Mouse (Mus musculus) activated CD4-positive, CD25-positive, alpha-beta regulatory T cell (primary cell): Measurements from ENCODE around the gene 1600002K03Rik. TPM values are rescaled to one million over a fixed set of nuclear protein-coding genes. Genes with fewer than 3 reads are reported as not detected.

Experiments
- polyA plus RNA-seq, 2 experiments: library from polyadenylated mRNA; unstranded; fragments of 100-300 nt; shearing (Covaris generic); gene quantifications; one replicate each; pipeline ENCODE4 v1.2.1; 2017

1600002K03Rik gene
- 10 to 100 TPM; 19.3 to 25.7 TPM for polyA plus RNA-seq

GRCm38 (mm10) chr10:80172527-80173292 lies at the start of gene 1600002K03Rik:
Gene 1600002K03Rik, plus strand, starts transcription at chr10:80172944.

GRCm38 (mm10) chr10:80138553-80139438 lies 33.9 kb upstream of the 1600002K03Rik start, which contains the start of gene Atp5d:
Gene Atp5d, plus strand, starts transcription at chr10:80138632.

GRCm38 (mm10) chr10:80140666-80141035 lies 32.1 kb upstream of the 1600002K03Rik start, which contains the start of gene Cbarp:
Gene Cbarp, minus strand, starts transcription at chr10:80140835.

DNA sequence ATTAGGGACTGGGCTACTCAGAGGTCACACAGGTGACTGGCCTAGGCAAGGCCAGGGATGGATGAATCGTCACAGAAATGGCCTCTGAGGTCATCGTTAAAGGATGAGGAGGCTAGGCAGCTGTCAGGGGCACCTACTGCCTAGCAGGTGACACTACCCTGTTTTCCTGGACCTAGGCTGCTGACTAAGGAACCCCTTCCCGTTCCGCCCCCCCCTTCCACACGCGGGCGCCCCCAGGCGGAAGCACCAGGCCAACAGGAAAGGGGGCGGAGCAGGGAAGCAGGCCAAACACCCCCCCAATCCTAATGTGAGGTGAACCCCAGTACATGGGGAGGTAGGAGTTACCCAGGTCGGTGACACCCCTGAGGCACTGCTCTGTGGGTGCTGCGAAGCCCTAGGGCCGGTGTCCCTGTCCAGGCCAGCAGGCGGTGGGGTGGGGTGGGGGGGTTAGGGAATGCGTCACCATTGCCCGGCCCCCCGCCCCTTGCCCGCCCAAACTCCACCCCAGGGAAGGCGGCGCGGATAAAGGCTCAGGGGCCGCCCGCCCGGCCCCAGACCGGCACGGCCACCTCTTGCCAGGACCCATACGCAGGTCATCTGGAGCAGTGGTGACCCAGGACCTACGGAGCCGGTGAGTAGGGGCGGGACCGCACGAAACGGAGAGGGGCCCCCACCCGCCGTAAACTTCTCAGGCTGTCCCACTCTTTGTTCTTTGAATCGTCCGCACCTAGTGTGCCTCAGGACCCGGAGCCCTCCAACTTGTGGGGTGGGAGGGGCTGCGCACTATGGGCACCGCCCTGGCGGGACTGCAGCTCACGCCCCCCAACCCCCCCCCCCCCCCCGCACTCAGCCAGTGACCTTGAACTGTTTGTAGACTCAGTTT lies 24.8 kb upstream of the 1600002K03Rik start, which contains the start of gene Midn:
Gene Midn (plus strand): TSS at position 554 of the 883 bp plus-strand sequence.

DNA sequence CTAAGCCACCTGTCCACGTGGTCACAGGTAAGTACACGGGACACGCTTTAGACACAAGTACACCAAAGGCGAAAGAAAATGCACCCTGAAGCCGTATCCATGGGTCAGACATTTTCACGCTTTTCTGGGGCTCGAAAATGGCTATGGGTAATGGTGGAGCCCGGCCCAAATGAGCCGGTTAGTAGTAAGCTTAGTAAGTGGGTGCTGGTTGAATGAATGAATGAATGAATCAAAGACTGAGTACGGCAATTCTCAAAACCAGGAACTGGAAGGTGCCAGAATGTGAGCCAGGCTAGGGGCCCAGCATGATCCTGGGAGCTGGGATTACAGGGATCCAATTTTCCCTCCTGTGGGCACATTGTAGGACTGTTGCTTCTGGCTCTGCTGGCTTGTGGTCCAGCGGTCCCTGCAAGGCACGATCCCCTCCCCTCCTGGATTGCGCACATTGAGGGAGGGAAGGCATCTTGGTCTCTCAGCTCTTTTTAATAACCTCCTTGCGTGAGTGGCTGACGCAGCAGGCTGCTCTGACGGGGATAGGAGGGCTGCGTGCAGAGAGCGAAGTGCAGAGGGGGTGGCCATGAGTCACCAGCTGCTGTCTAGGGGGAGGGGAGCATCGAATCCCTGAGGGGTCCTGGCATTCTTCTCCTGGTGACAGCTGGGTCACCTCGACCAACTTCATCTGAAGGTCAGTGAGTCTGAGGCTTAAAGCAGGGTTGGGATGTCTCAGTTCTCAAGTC lies 7.2 kb upstream of the 1600002K03Rik start, which contains the start of gene Cirbp:
Gene Cirbp (plus strand): TSS at position 594 of the 737 bp plus-strand sequence.

DNA sequence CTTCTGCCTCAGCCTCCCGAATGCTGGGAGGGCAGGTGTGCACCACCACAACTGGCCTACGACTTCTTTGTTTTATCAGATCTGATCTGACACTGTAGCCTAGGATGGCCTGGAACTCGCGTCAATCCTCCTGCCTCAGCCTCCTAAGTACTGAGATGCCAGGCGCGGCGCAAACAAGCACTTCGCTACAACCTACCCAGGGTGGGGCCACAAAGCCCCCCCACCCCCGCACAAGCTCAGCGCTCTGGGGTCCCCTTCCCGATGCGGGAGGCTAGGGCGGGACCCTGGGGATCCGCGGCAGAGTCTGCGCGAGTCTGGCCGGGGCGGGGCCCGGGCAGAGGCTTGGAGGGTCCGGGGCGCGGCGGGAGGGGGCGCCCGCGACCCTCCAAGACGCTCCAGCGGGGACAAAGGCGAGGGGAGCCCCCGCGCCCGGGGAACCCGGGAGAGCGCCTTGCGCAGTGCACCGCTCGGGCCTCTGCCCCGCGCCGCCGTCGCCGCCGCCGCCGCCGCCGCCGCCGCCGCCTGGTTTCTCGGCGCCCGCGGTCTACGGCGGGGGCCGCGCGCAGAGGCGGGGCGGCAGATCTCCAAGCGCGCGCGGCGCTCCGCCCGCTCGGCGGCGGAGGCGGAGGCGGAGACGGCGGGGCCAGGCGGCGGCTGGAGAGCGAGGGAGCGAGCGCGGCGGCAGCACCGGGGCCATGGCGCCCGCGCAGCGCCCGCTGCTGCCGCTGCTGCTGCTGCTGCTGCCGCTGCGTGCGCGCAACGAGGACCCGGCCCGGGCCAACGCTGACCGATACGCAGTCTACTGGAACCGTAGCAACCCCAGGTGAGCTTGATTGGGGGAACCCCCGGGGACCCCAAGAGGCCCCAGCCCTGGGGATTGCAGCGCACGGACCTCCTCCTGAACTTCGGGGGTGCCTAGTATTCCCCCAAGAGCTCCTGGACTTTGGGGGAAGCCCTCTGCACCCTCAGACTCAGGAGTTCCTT lies 6.6 kb downstream of the 1600002K03Rik start, which contains the start of gene Efna2:
Gene Efna2 (plus strand): TSS at position 415 of the 984 bp plus-strand sequence.

Other genes starting within 250 kb of the 1600002K03Rik start
- 10 to 100 TPM in 1 of 2 experiments, 1 to 10 TPM in 1; 7.0 to 15.0 TPM for gene Arid3a, start 245.9 kb upstream of the 1600002K03Rik start, polyA plus RNA-seq
- 10 to 100 TPM; 52.3 to 56.5 TPM for gene Wdr18, start 212.8 kb upstream of the 1600002K03Rik start, polyA plus RNA-seq
- gene Grin3b, start 202.2 kb upstream of the 1600002K03Rik start, polyA plus RNA-seq = under 1 TPM; 0.13 to 0.28 TPM
- gene Tmem259, start 188.6 kb upstream of the 1600002K03Rik start, polyA plus RNA-seq = 10 to 100 TPM; 24.8 to 28.5 TPM
- 100 to 1,000 TPM; 650 to 940 TPM for gene Cnn2, start 184.4 kb upstream of the 1600002K03Rik start, polyA plus RNA-seq
- 10 to 100 TPM; 21.2 to 46.3 TPM for gene Abca7, start 176.4 kb upstream of the 1600002K03Rik start, polyA plus RNA-seq
- 100 to 1,000 TPM; 587 to 734 TPM for gene Arhgap45, start 156.3 kb upstream of the 1600002K03Rik start, polyA plus RNA-seq
- 100 to 1,000 TPM; 167 to 199 TPM for gene Polr2e, start 133.1 kb upstream of the 1600002K03Rik start, polyA plus RNA-seq
- gene Gpx4, start 125.8 kb upstream of the 1600002K03Rik start, polyA plus RNA-seq = 100 to 1,000 TPM; 438 to 449 TPM
- 10 to 100 TPM; 34.5 to 48.9 TPM for gene Sbno2, start 67.4 kb upstream of the 1600002K03Rik start, polyA plus RNA-seq
- gene Stk11, start 57.1 kb upstream of the 1600002K03Rik start, polyA plus RNA-seq = 10 to 100 TPM; 32.3 to 56.4 TPM
- gene Atp5d, start 34.3 kb upstream of the 1600002K03Rik start, polyA plus RNA-seq = 100 to 1,000 TPM; 430 to 441 TPM
- 1 to 10 TPM; 1.8 to 1.9 TPM for gene Cbarp, start 32.1 kb upstream of the 1600002K03Rik start, polyA plus RNA-seq
- gene Midn, start 24.7 kb upstream of the 1600002K03Rik start, polyA plus RNA-seq = 1 to 10 TPM; 3.1 to 8.5 TPM
- gene Cirbp, start 7.0 kb upstream of the 1600002K03Rik start, polyA plus RNA-seq = 100 to 1,000 TPM; 134 to 324 TPM
- not detected for gene Efna2, start 6.5 kb downstream of the 1600002K03Rik start, polyA plus RNA-seq
- 10 to 100 TPM; 70.6 to 76.2 TPM for gene Mum1, start 53.5 kb downstream of the 1600002K03Rik start, polyA plus RNA-seq
- 100 to 1,000 TPM; 209 to 294 TPM for gene Ndufs7, start 76.2 kb downstream of the 1600002K03Rik start, polyA plus RNA-seq
- 1 to 10 TPM in 1 of 2 experiments, under 1 TPM in 1; 0.42 to 1.2 TPM for gene Gamt, start 88.1 kb downstream of the 1600002K03Rik start, polyA plus RNA-seq
- 10 to 100 TPM; 76.9 to 90.0 TPM for gene Dazap1, start 88.5 kb downstream of the 1600002K03Rik start, polyA plus RNA-seq
- 1,000 to 10,000 TPM in 1 of 2 experiments, 100 to 1,000 TPM in 1; 654 to 1,041 TPM for gene Rps15, start 119.5 kb downstream of the 1600002K03Rik start, polyA plus RNA-seq
- under 1 TPM; 0.04 to 0.35 TPM for gene Apc2, start 123.0 kb downstream of the 1600002K03Rik start, polyA plus RNA-seq
- gene 2310011J03Rik, start 147.6 kb downstream of the 1600002K03Rik start, polyA plus RNA-seq = 10 to 100 TPM; 78.4 to 84.3 TPM
- gene Pcsk4, start 156.6 kb downstream of the 1600002K03Rik start, polyA plus RNA-seq = 10 to 100 TPM; 11.4 to 20.0 TPM
- gene Reep6, start 157.0 kb downstream of the 1600002K03Rik start, polyA plus RNA-seq = under 1 TPM; 0.31 to 0.75 TPM
- not detected for gene Adamtsl5, start 175.5 kb downstream of the 1600002K03Rik start, polyA plus RNA-seq
- gene Plk5, start 183.5 kb downstream of the 1600002K03Rik start, polyA plus RNA-seq = not detected
- gene Mex3d, start 214.7 kb downstream of the 1600002K03Rik start, polyA plus RNA-seq = 1 to 10 TPM; 3.3 to 4.1 TPM
- 100 to 1,000 TPM; 134 to 152 TPM for gene Mbd3, start 226.6 kb downstream of the 1600002K03Rik start, polyA plus RNA-seq
- 100 to 1,000 TPM; 265 TPM for gene Uqcr11, start 233.9 kb downstream of the 1600002K03Rik start, polyA plus RNA-seq